Mouse (Mus musculus): Measurements from ENCODE around the gene Olfr1277. TPM values are rescaled to one million over a fixed set of nuclear protein-coding genes. Genes with fewer than 3 reads are reported as not detected.

Gene Olfr1277
- polyA plus RNA-seq (2012; rRNA removed): not detected in 2 replicates

GRCm38 (mm10) chr2:111274006-111274405 is at the start of gene Olfr1277:
Gene Olfr1277 (minus strand): TSS chr2:111274106.

GRCm38 (mm10) chr2:111313717-111314116 is 39.8 kb upstream of the Olfr1277 start, which contains the start of gene Olfr1280:
Gene Olfr1280 (plus strand): TSS chr2:111314017.

GRCm38 (mm10) chr2:111300374-111300773 is 26.5 kb upstream of the Olfr1277 start, which contains the start of gene Olfr1279:
Gene Olfr1279 (plus strand): TSS chr2:111300635.

GRCm38 (mm10) chr2:111289836-111290235 is 15.9 kb upstream of the Olfr1277 start, which contains the start of gene Olfr1278:
Gene Olfr1278 (plus strand): TSS chr2:111290136.

GRCm38 (mm10) chr2:111254216-111254615 is 19.7 kb downstream of the Olfr1277 start, which contains the start of gene Olfr1276:
Gene Olfr1276 (plus strand): TSS chr2:111254516.

GRCm38 (mm10) chr2:111235186-111235585 is 38.7 kb downstream of the Olfr1277 start, which contains the start of gene Olfr1275:
Gene Olfr1275 (minus strand): TSS chr2:111235286.

GRCm38 (mm10) chr2:111229502-111229901 is 44.4 kb downstream of the Olfr1277 start, which contains the start of gene 4930430A15Rik:
Gene 4930430A15Rik (minus strand): TSS chr2:111229602.

Other genes starting within 250 kb of the Olfr1277 start
- gene Gm13941, start 168.1 kb downstream of the Olfr1277 start, polyA plus RNA-seq (2012; rRNA removed): not detected in 2 replicates
- not detected in 2 replicates for gene Gm15130, start 121.2 kb downstream of the Olfr1277 start, polyA plus RNA-seq (2012; rRNA removed)
- gene 4930430A15Rik, start 44.5 kb downstream of the Olfr1277 start, polyA plus RNA-seq (2012; rRNA removed): not detected in 2 replicates
- not detected in 2 replicates for gene Olfr1275, start 38.8 kb downstream of the Olfr1277 start, polyA plus RNA-seq (2012; rRNA removed)
- gene Olfr1276, start 19.6 kb downstream of the Olfr1277 start, polyA plus RNA-seq (2012; rRNA removed): not detected in 2 replicates
- gene Olfr1278, start 16.0 kb upstream of the Olfr1277 start, polyA plus RNA-seq (2012; rRNA removed): not detected in 2 replicates
- gene Olfr1279, start 26.5 kb upstream of the Olfr1277 start, polyA plus RNA-seq (2012; rRNA removed): not detected in 2 replicates
- gene Olfr1280, start 39.9 kb upstream of the Olfr1277 start, polyA plus RNA-seq (2012; rRNA removed): not detected in 2 replicates
- not detected in 2 replicates for gene Olfr1281, start 52.4 kb upstream of the Olfr1277 start, polyA plus RNA-seq (2012; rRNA removed)
- not detected in 2 replicates for gene Olfr1282, start 62.0 kb upstream of the Olfr1277 start, polyA plus RNA-seq (2012; rRNA removed)
- gene Olfr1283, start 92.7 kb upstream of the Olfr1277 start, polyA plus RNA-seq (2012; rRNA removed): not detected in 2 replicates
- not detected in 2 replicates for gene Olfr1284, start 101.4 kb upstream of the Olfr1277 start, polyA plus RNA-seq (2012; rRNA removed)
- gene Olfr1286, start 149.0 kb upstream of the Olfr1277 start, polyA plus RNA-seq (2012; rRNA removed): not detected in 2 replicates
- not detected in 2 replicates for gene Olfr1287, start 175.0 kb upstream of the Olfr1277 start, polyA plus RNA-seq (2012; rRNA removed)
- gene Olfr1288, start 200.0 kb upstream of the Olfr1277 start, polyA plus RNA-seq (2012; rRNA removed): not detected in 2 replicates
- not detected in 2 replicates for gene Olfr1289, start 206.7 kb upstream of the Olfr1277 start, polyA plus RNA-seq (2012; rRNA removed)
- gene Olfr1290, start 219.7 kb upstream of the Olfr1277 start, polyA plus RNA-seq (2012; rRNA removed): not detected in 2 replicates
- gene Olfr1291-ps1, start 223.1 kb upstream of the Olfr1277 start, polyA plus RNA-seq (2012; rRNA removed): not detected in 2 replicates